Mouse (Mus musculus) limb, embryonic 13.5 days (tissue): ENCODE measurements at regions not wholly inside any gene's neighbourhood (a gene's known extent, or its start where the extent isn't known, plus 50 kb on each side); places are given as distances from the start of the nearest gene placed in this dataset.

Source experiments
- ATAC-seq: fragments of 200-750 bp; cut with Nextera tagmentation; 2 replicates; pipeline ENCODE4 v1.8.0; 2017; ENCODE audit warnings: low read depth, moderate number of reproducible peaks, moderate TSS enrichment; ENCODE audit not compliant: low FRiP score
- H3K27ac ChIP-seq: fragments of 300-500 bp; sonication (generic); 2 replicates; pipeline ENCODE4 v1.5.1; 2015; ENCODE audit warnings: inconsistent platforms, mild to moderate bottlenecking, moderate library complexity
- H3K27me3 ChIP-seq: fragments of 300-500 bp; sonication (generic); 2 replicates; pipeline ENCODE4 v1.6.1; 2015; ENCODE audit warnings: mild to moderate bottlenecking, inconsistent platforms
- H3K36me3 ChIP-seq: fragments of 300-500 bp; sonication (generic); 2 replicates; pipeline ENCODE4 v1.6.1; 2015; ENCODE audit warnings: inconsistent platforms, mild to moderate bottlenecking, moderate library complexity
- H3K4me1 ChIP-seq: fragments of 300-500 bp; sonication (generic); 2 replicates; pipeline ENCODE4 v1.6.1; 2015; ENCODE audit warnings: inconsistent platforms
- H3K4me2 ChIP-seq: fragments of 300-500 bp; sonication (generic); replicated peaks from 2 replicates; pipeline ENCODE4 v1.6.1; 2015; ENCODE audit warnings: inconsistent platforms, mild to moderate bottlenecking, moderate library complexity
- H3K4me3 ChIP-seq: fragments of 300-500 bp; sonication (generic); 2 replicates; pipeline ENCODE4 v1.5.1; 2015; ENCODE audit warnings: moderate library complexity, mild to moderate bottlenecking, inconsistent platforms
- H3K9ac ChIP-seq: fragments of 300-500 bp; sonication (generic); 2 replicates; pipeline ENCODE4 v1.6.1; 2015; ENCODE audit warnings: mild to moderate bottlenecking, inconsistent platforms
- H3K9me3 ChIP-seq: fragments of 300-500 bp; sonication (generic); 2 replicates; pipeline ENCODE4 v1.6.1; 2016; ENCODE audit warnings: inconsistent platforms
- WGBS: fragments of 180-500 bp; shearing (Covaris S2); methylation state at CpG from one replicate; pipeline ENCODE4 v1.1.7; 2015; 5-methylcytosine and 5-hydroxymethylcytosine counted together

DNA sequence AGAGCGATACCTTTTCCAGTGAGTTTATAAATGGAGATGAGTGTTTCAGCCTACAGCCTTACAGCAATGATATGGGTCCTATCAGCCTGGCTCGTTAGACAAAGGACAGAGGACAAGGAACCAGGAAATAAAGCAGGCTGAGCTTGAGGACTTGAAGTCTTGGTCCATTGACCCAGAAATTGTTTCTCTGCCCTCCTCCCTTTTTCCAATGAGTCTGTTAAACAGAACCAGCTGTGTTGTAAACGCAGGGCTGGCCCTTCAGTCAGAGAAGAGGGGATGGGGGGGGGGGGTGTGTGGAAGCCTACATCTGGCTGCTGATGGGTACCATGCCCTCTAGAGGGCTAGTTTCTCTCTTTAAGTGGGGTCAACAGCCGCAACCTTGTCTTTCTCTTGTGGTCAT lies 199.7 kb upstream of the Nr4a3 start:
- no peak overlapping the region for H3K27ac ChIP-seq
- 0 out of 2 replicates have a peak, but pooled peaks cover 2% of the 10 kb centered on the region for H3K9me3 ChIP-seq
- H3K4me1 ChIP-seq: peaks cover 10% of the 10 kb centered on the region
- ATAC-seq: no peak
- H3K4me2 ChIP-seq: no peak overlapping the region
- no peak overlapping the region for H3K9ac ChIP-seq
- no peaks in the 10 kb centered on the region for H3K27me3 ChIP-seq
- WGBS: 31% methylated on average over 4 of the region's 4 CpGs
- H3K36me3 ChIP-seq: no peaks in the 10 kb centered on the region
- H3K4me3 ChIP-seq: no peak overlapping the region

GRCm38 (mm10) chr4:47846389-47847318 lies 198.3 kb upstream of the Nr4a3 start:
- no peak for ATAC-seq
- 22% methylated on average over 12 of the region's 12 CpGs for WGBS

DNA sequence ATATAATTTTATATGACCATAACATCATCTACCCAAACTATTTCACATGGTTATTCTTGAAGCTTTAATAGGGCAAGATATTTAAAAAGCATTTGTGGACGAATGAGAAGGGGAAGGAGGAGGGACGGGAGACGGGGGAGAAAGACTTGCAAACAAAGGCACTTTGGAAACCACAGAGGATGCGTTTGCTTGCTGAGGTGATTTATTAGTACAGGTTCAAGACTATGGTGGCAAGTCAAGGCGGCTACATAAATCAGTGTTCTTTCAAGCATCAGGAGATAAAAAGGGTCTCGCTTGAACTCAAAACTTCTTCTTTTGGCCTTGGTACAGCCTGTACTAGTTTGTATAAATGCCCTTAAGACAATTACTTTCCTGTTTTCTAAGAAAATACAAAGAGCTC lies 183.8 kb upstream of the Nr4a3 start:
- Histone ChIP-seq H3K4me3 (no peak overlapping the region), H3K9me3 (no peaks in the 10 kb centered on the region), H3K36me3 (no peaks in the 10 kb centered on the region), H3K27me3 (no peaks in the 10 kb centered on the region), H3K4me1 (no peaks in the 10 kb centered on the region), H3K9ac (no peak overlapping the region), H3K27ac (no peak overlapping the region), H3K4me2 (no peak overlapping the region)
- no peak for ATAC-seq
- WGBS: 45% methylated on average over 6 of the region's 6 CpGs

More at GRCm38 (mm10) chr4:47846389-47847318, 198.3 kb upstream of the Nr4a3 start:
- Histone ChIP-seq H3K27ac (no peak overlapping the region), H3K4me3 (no peak overlapping the region), H3K36me3 (no peaks in the 10 kb centered on the region), H3K9me3 (peaks cover 6% of the 10 kb centered on the region; the same call in 1 of the 2 replicates), H3K4me2 (no peak overlapping the region), H3K9ac (no peak overlapping the region), H3K4me1 (peaks cover 10% of the 10 kb centered on the region), H3K27me3 (no peaks in the 10 kb centered on the region)

DNA sequence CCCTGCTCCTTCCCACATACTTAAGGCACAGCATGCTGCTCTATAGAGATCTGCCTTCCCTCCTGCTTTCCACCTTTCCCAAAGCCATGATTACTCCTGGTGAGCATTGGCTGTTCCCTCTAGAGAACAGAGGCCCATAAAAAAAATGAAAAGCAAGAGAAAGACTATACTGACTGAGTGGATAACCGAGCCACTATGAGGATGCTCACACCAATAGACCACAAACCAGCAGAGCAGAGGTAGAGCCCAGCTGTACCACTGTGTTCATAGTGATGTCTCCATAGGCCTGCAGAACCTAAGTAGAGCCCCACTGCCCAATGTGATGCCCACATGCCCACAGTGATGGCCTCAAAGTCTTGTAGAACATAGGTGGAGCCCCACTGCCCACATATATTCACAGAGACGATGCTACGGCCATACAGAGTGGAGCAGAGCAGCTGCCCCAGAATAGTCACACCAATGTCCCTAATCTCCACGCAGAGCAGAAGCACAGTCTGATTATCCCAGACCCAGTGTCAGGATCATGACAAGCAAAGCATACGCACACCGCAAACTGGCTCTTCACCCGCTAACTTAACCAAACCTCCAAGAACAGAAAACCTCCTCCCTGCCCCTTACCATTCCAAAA lies 174.8 kb upstream of the Nr4a3 start:
- H3K36me3 ChIP-seq: no peaks in the 10 kb centered on the region
- no peak overlapping the region for H3K4me3 ChIP-seq
- WGBS: 92% methylated on average over 7 of the region's 7 CpGs
- H3K27ac ChIP-seq: no peak overlapping the region
- ATAC-seq: no peak
- H3K4me2 ChIP-seq: no peak overlapping the region
- no peaks in the 10 kb centered on the region for H3K9me3 ChIP-seq
- H3K27me3 ChIP-seq: no peaks in the 10 kb centered on the region
- H3K9ac ChIP-seq: no peak overlapping the region
- H3K4me1 ChIP-seq: no peaks in the 10 kb centered on the region

- WGBS: 56% methylated on average over 5 of the region's 5 CpGs
- no peak overlapping the region for H3K27ac ChIP-seq
- H3K9me3 ChIP-seq: no peaks in the 10 kb centered on the region
- H3K36me3 ChIP-seq: no peaks in the 10 kb centered on the region
- no peaks in the 10 kb centered on the region for H3K27me3 ChIP-seq
- H3K4me1 ChIP-seq: no peaks in the 10 kb centered on the region
- H3K4me3 ChIP-seq: no peak overlapping the region
- no peak for ATAC-seq
- H3K9ac ChIP-seq: no peak overlapping the region
- H3K4me2 ChIP-seq: no peak overlapping the region
Measured at GRCm38 (mm10) chr4:47870638-47871019, 174.3 kb upstream of the Nr4a3 start.

GRCm38 (mm10) chr4:47881560-47881959 lies 163.4 kb upstream of the Nr4a3 start:
- H3K27ac ChIP-seq: no peak overlapping the region
- no peak overlapping the region for H3K4me3 ChIP-seq
- no peaks in the 10 kb centered on the region for H3K9me3 ChIP-seq
- no peaks in the 10 kb centered on the region for H3K4me1 ChIP-seq
- 82% methylated on average over 9 of the region's 9 CpGs for WGBS
- H3K4me2 ChIP-seq: no peak overlapping the region
- H3K36me3 ChIP-seq: no peaks in the 10 kb centered on the region
- no peaks in the 10 kb centered on the region for H3K27me3 ChIP-seq
- no peak for ATAC-seq
- H3K9ac ChIP-seq: no peak overlapping the region

DNA sequence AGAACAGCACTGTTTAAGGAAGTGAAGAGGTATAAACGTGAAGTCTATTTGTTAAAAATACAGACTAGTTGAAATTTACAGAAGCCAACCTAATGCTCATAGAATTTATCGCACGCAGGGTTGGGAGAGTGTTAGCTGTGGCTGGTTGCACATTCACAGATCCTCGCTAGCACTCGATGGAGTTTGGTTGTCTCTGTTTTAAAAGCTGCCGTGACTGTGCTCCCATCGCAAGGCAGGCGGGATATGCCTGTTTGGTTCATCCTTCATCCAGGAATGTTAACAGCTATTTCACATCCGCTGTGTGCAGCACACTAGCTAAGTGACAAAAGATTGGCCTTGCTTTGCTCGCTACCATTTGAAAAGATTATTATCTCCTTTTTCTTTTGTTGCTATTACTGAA lies 162.9 kb upstream of the Nr4a3 start:
- no peaks in the 10 kb centered on the region for H3K9me3 ChIP-seq
- no peak for ATAC-seq
- H3K27ac ChIP-seq: no peak overlapping the region
- WGBS: 87% methylated on average over 10 of the region's 10 CpGs
- no peaks in the 10 kb centered on the region for H3K36me3 ChIP-seq
- H3K4me3 ChIP-seq: no peak overlapping the region
- H3K27me3 ChIP-seq: no peaks in the 10 kb centered on the region
- no peak overlapping the region for H3K4me2 ChIP-seq
- H3K4me1 ChIP-seq: no peaks in the 10 kb centered on the region
- no peak overlapping the region for H3K9ac ChIP-seq

- Histone ChIP-seq H3K9me3 (no peaks in the 10 kb centered on the region), H3K27me3 (no peaks in the 10 kb centered on the region), H3K4me2 (no peak overlapping the region), H3K36me3 (no peaks in the 10 kb centered on the region), H3K4me3 (no peak overlapping the region), H3K4me1 (no peaks in the 10 kb centered on the region), H3K27ac (no peak overlapping the region), H3K9ac (no peak overlapping the region)
- no peak for ATAC-seq
- WGBS: 59% methylated on average over 7 of the region's 7 CpGs
Measured at GRCm38 (mm10) chr4:47899579-47899978, 145.4 kb upstream of the Nr4a3 start.

GRCm38 (mm10) chr4:47902749-47903148 lies 142.2 kb upstream of the Nr4a3 start:
- Histone ChIP-seq H3K4me1 (no peaks in the 10 kb centered on the region), H3K4me3 (no peak overlapping the region), H3K4me2 (no peak overlapping the region), H3K9me3 (no peaks in the 10 kb centered on the region), H3K36me3 (no peaks in the 10 kb centered on the region), H3K9ac (no peak overlapping the region), H3K27me3 (no peaks in the 10 kb centered on the region), H3K27ac (no peak overlapping the region)
- 96% methylated on average over 12 of the region's 12 CpGs for WGBS
- no peak for ATAC-seq

DNA sequence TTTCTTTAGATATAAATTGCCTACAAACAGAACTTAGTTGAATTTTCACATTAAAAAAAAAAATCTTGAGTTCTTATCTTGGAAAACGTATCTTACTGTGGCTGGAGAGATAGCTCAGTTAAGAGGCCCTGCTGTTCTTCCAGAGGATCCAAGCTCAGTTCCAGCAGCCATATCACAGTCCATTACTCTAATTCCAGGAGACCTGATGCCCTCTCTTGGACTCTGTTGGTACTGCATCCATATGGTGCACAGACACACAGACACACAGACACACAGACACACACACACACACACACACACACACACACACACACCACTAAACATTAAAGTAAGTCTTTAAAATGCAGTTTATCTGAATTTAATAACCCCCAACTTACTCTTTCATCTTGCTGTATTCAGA lies 132.7 kb upstream of the Nr4a3 start:
- no peak overlapping the region for H3K9ac ChIP-seq
- 83% methylated on average over 1 of the region's 1 CpGs for WGBS
- H3K4me1 ChIP-seq: no peaks in the 10 kb centered on the region
- H3K4me2 ChIP-seq: no peak overlapping the region
- H3K27ac ChIP-seq: no peak overlapping the region
- ATAC-seq: no peak
- H3K27me3 ChIP-seq: no peaks in the 10 kb centered on the region
- H3K4me3 ChIP-seq: no peak overlapping the region
- no peaks in the 10 kb centered on the region for H3K36me3 ChIP-seq
- no peaks in the 10 kb centered on the region for H3K9me3 ChIP-seq

- Histone ChIP-seq H3K4me3 (no peak overlapping the region), H3K9me3 (no peaks in the 10 kb centered on the region), H3K4me1 (no peaks in the 10 kb centered on the region), H3K27ac (no peak overlapping the region), H3K27me3 (no peaks in the 10 kb centered on the region), H3K36me3 (no peaks in the 10 kb centered on the region), H3K9ac (no peak overlapping the region), H3K4me2 (no peak overlapping the region)
- ATAC-seq: no peak
- 81% methylated on average over 7 of the region's 7 CpGs for WGBS
Measured at GRCm38 (mm10) chr4:47919576-47919975, 125.4 kb upstream of the Nr4a3 start.

DNA sequence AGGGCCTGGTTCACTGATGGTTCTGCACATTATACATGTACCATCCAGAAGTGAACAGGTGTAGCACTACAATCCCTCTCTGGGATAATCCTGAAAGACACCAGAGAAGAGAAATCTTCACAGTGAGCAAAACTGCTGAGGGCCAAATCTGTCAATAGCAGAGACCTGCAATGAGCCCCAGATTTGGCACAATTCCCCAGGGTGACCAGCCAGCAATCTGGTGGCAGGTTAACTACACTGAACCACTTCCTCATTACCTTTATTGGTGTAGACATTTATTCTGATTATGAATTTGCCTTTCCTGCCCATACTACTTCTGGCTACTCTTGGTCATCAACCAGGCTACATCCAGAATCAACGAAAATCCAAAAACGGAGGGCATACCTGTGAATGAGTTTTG lies 113.5 kb upstream of the Nr4a3 start:
- Histone ChIP-seq H3K9me3 (peaks cover 6% of the 10 kb centered on the region), H3K4me3 (no peak overlapping the region), H3K9ac (no peak overlapping the region), H3K4me2 (no peak overlapping the region), H3K36me3 (no peaks in the 10 kb centered on the region), H3K27me3 (no peaks in the 10 kb centered on the region), H3K27ac (no peak overlapping the region), H3K4me1 (no peaks in the 10 kb centered on the region)
- whole genome bisulfite sequencing: 82% methylated on average over 2 of the region's 2 CpGs
- no peak for ATAC-seq
